Mouse (Mus musculus) left cerebral cortex, postnatal 14 days (tissue): ENCODE measurements at regions not wholly inside any gene's neighbourhood (a gene's known extent, or its start where the extent isn't known, plus 50 kb on each side); places are given as distances from the start of the nearest gene placed in this dataset.

Experiments
- DNase-seq, 2 experiments: peaks; one replicate each; pipeline ENCODE4 v3.0.0; 2021 to 2022; ENCODE audit warnings: low spot score in 2 of 2, mixed read lengths in 1 of 2
- intact Hi-C: fragments of 180-260 bp; cut with DNase I; formaldehyde crosslinking; loops from one replicate; pipeline ENCODE4 v1.15.1; 2025

GRCm38 (mm10) chr8:76514132-76514531, 385.1 kb upstream of the Nr3c2 start:
- intact Hi-C loops: no loop called here
- no peak for DNase-seq

GRCm38 (mm10) chr8:76538806-76539480, 360.3 kb upstream of the Nr3c2 start:
- peak; percentile 8 to 45 for DNase-seq
- intact Hi-C loops: no loop called here

- intact Hi-C loops: no loop called here
- DNase-seq: peak in 1 of 2 experiments; percentile 1
Measured at GRCm38 (mm10) chr8:76539638-76540037, 359.6 kb upstream of the Nr3c2 start.

GRCm38 (mm10) chr8:76540611-76541010, 358.6 kb upstream of the Nr3c2 start:
- intact Hi-C loops: no loop called here
- DNase-seq: peak in 1 of 2 experiments; percentile 1

GRCm38 (mm10) chr8:76551681-76552080, 347.6 kb upstream of the Nr3c2 start:
- no peak for DNase-seq
- intact Hi-C loops: no loop called here

GRCm38 (mm10) chr8:76601566-76601965, 297.7 kb upstream of the Nr3c2 start:
- intact Hi-C loops: no loop called here

GRCm38 (mm10) chr8:76618721-76619120, 280.5 kb upstream of the Nr3c2 start:
- intact Hi-C loops: no loop called here
- DNase-seq: no peak

More at GRCm38 (mm10) chr8:76601566-76601965, 297.7 kb upstream of the Nr3c2 start:
- DNase-seq: no peak

GRCm38 (mm10) chr8:76620853-76621252, 278.4 kb upstream of the Nr3c2 start:
- no peak for DNase-seq
- intact Hi-C loops: loop anchor here (5.0 kb wide), 1 partner anchor 376 kb away; no protein-coding TSS in a partner anchor

GRCm38 (mm10) chr8:76633086-76633485, 266.2 kb upstream of the Nr3c2 start:
- DNase-seq: no peak
- intact Hi-C loops: no loop called here
